Comparison of ENCODE assay signal across 8 mouse cellular contexts in genomic region chr6:113531840-113532404, GRCm38 (mm10). TPM values are rescaled to one million over a fixed set of nuclear protein-coding genes. Genes with fewer than 3 reads are reported as not detected.
DNase-seq lines count a peak whose midpoint lies in the region; ATAC-seq and TF ChIP-seq lines count a peak whose summit lies in the region.

No protein-coding gene starts in this region.

- peak overlapping the region; percentile 76 for H3K9ac ChIP-seq in liver, embryonic 13.5 days

- H3K4me3 ChIP-seq in cerebellum, adult 2 months (replicated peaks; ENCODE audit: insufficient read depth, low read depth, low read length) = peak overlapping the region; percentile 99
- peak overlapping the region; percentile 83 for H3K4me3 ChIP-seq in liver, embryonic 13.5 days (replicated peaks)

- TF ChIP-seq POLR2A in cerebellum, adult 2 months (IDR thresholded peaks at IDR 0.05; ENCODE audit: borderline replicate concordance, insufficient read depth, low read length) = no peak

- H3K4me1 ChIP-seq in cerebellum, adult 2 months (ENCODE audit: control insufficient read depth, insufficient read depth, low read length) = peaks cover 3% of the 10 kb centered on the region
- peaks cover 33% of the 10 kb centered on the region for H3K4me1 ChIP-seq in liver, embryonic 13.5 days (replicated peaks)

- WGBS in cerebellum, adult 2 months = 4% methylated on average over 7 of the region's 7 CpGs
- 6% methylated on average over 7 of the region's 7 CpGs for WGBS in liver, embryonic 13.5 days (ENCODE audit: insufficient replicate concordance)

- no peaks in the 10 kb centered on the region for H3K9me3 ChIP-seq in liver, embryonic 13.5 days (replicated peaks)

- no peak overlapping the region for H3K27ac ChIP-seq in cerebellum, adult 2 months (ENCODE audit: insufficient read depth, low read length)
- H3K27ac ChIP-seq in liver, embryonic 13.5 days = peak overlapping the region; percentile 75

- peak overlapping the region; percentile 84 for H3K4me2 ChIP-seq in liver, embryonic 13.5 days

- ATAC-seq in erythroid progenitor cell, adult 5-6 weeks (replicated peaks; ENCODE audit: low FRiP score, poor library complexity, severe bottlenecking) = 0 out of 2 replicates have a peak, but pooled peaks have one; percentile 27
- no peak; the same call in 1 of the 2 replicates for ATAC-seq in liver, embryonic 13.5 days (ENCODE audit: low read depth)

- no peak for TF ChIP-seq CTCF in cerebellum, adult 2 months (IDR thresholded peaks at IDR 0.05; ENCODE audit: borderline replicate concordance, insufficient read depth, low read depth, low read length)

- DNase-seq in cerebellum, adult 2 months = no peak
- DNase-seq in cerebellum, postnatal 10 days = no peak
- DNase-seq in 3134 (ENCODE audit: extremely low read depth, insufficient read length, low spot score) = peak; percentile 23
- no peak for DNase-seq in liver, embryonic 13.5 days
- DNase-seq in urinary bladder, postnatal 36 days (ENCODE audit: low spot score in 2 of 2) = no peak
- no peak for DNase-seq in yolk sac, embryonic 10.5 days (ENCODE audit: low spot score)
- no peak for DNase-seq in Muller cell, postnatal 12 days (ENCODE audit: inconsistent ontology term)

- peaks cover 28% of the 10 kb centered on the region for H3K36me3 ChIP-seq in liver, embryonic 13.5 days

- H3K27me3 ChIP-seq in cerebellum, adult 2 months (ENCODE audit: control insufficient read depth, insufficient read depth, low read length) = no peaks in the 10 kb centered on the region
- H3K27me3 ChIP-seq in liver, embryonic 13.5 days = no peaks in the 10 kb centered on the region

RNA-seq across cellular contexts. Expression of gene Fancd2, which starts 0.4 kb away (rescaled TPM):
- polyA plus RNA-seq in cerebellum, adult 2 months (2012; rRNA removed) = 0.34 and 0.55 TPM in 2 replicates
- total RNA-seq in erythroid progenitor cell, adult 5-6 weeks (2015; ENCODE audit: low replicate concordance) = 33.9 and 57.8 TPM in 2 replicates
- 28.6 and 48.3 TPM in 2 replicates for total RNA-seq in erythroid progenitor cell, adult 5-6 weeks (2017; ENCODE audit: low replicate concordance)
- 9.7 and 11.0 TPM in 2 replicates for polyA plus RNA-seq in liver, embryonic 13.5 days (2015; fragmentation: Nextera tagmentation; extraction: Ambion mirVana)

RNA-seq across cellular contexts. Expression of gene Emc3, which starts 0.5 kb away (rescaled TPM):
- polyA plus RNA-seq in cerebellum, adult 2 months (2012; rRNA removed) = 91.7 and 96.7 TPM in 2 replicates
- total RNA-seq in erythroid progenitor cell, adult 5-6 weeks (2015; ENCODE audit: low replicate concordance) = 23.5 and 67.8 TPM in 2 replicates
- total RNA-seq in erythroid progenitor cell, adult 5-6 weeks (2017; ENCODE audit: low replicate concordance) = 15.2 and 28.4 TPM in 2 replicates
- polyA plus RNA-seq in liver, embryonic 13.5 days (2015; fragmentation: Nextera tagmentation; extraction: Ambion mirVana) = 47.5 and 54.9 TPM in 2 replicates

RNA-seq across cellular contexts. Expression of gene Prrt3, which starts 30.2 kb away (rescaled TPM):
- 41.2 and 43.0 TPM in 2 replicates for polyA plus RNA-seq in cerebellum, adult 2 months (2012; rRNA removed)
- total RNA-seq in erythroid progenitor cell, adult 5-6 weeks (2015; ENCODE audit: low replicate concordance) = not detected in 2 replicates
- total RNA-seq in erythroid progenitor cell, adult 5-6 weeks (2017; ENCODE audit: low replicate concordance) = not detected in 2 replicates
- polyA plus RNA-seq in liver, embryonic 13.5 days (2015; fragmentation: Nextera tagmentation; extraction: Ambion mirVana) = 0.07 TPM in 2 replicates

RNA-seq across cellular contexts. Expression of gene Creld1, which starts 48.8 kb away (rescaled TPM):
- polyA plus RNA-seq in cerebellum, adult 2 months (2012; rRNA removed) = 57.4 and 58.1 TPM in 2 replicates
- total RNA-seq in erythroid progenitor cell, adult 5-6 weeks (2015; ENCODE audit: low replicate concordance) = not detected in 2 replicates
- not detected in 2 replicates for total RNA-seq in erythroid progenitor cell, adult 5-6 weeks (2017; ENCODE audit: low replicate concordance)
- polyA plus RNA-seq in liver, embryonic 13.5 days (2015; fragmentation: Nextera tagmentation; extraction: Ambion mirVana) = 7.4 and 8.0 TPM in 2 replicates

Comparison
In these comparisons a context has a peak if more than half of its experiments do, and no peak if none do; other contexts are left out.
1. RNA of gene Prrt3, which starts 30.2 kb away (polyA plus RNA-seq): 41.2 to 43.0 TPM in cerebellum, adult 2 months; 0.07 TPM in liver, embryonic 13.5 days; every median in the first group is over 10 times any median in the second.